Mouse (Mus musculus): ENCODE measurements around the gene Tshz3. TPM values are rescaled to one million over a fixed set of nuclear protein-coding genes. Genes with fewer than 3 reads are reported as not detected.

Gene Tshz3
- polyA plus RNA-seq (2014; fragmentation: Nextera tagmentation; extraction: Ambion mirVana): 38.2 and 55.9 TPM in 2 replicates

- 0% methylated on average over 29 of the region's 88 CpGs for WGBS
- peak; percentile 74 for ATAC-seq (ENCODE audit: low FRiP score)
- peak; percentile 75 for DNase-seq (ENCODE audit: low spot score)
These were observed at the start of gene Tshz3 for GRCm38 (mm10) chr7:36697856-36698588. Gene Tshz3 (plus strand): TSS chr7:36698118.

GRCm38 (mm10) chr7:36655931-36656330, 42.0 kb upstream of the Tshz3 start:
- ATAC-seq (ENCODE audit: low FRiP score) (no peak), DNase-seq (ENCODE audit: low spot score) (no peak)
- WGBS: 94% methylated on average over 4 of the region's 4 CpGs
- Histone ChIP-seq H3K9me3 (ENCODE audit: control insufficient read depth, low read length) (no peaks in the 10 kb centered on the region), H3K27ac (no peak overlapping the region), H3K9ac (no peak overlapping the region), H3K36me3 (replicated peaks; ENCODE audit: control insufficient read depth, insufficient read depth) (no peaks in the 10 kb centered on the region), H3K4me2 (replicated peaks) (no peak overlapping the region), H3K4me3 (replicated peaks; ENCODE audit: low read length) (no peak overlapping the region), H3K27me3 (ENCODE audit: control insufficient read depth, insufficient read depth, low read length) (no peaks in the 10 kb centered on the region), H3K4me1 (replicated peaks; ENCODE audit: control insufficient read depth, insufficient read depth, low read length) (no peaks in the 10 kb centered on the region)

More at GRCm38 (mm10) chr7:36697856-36698588, at the start of gene Tshz3:
- Histone ChIP-seq H3K27me3 (ENCODE audit: control insufficient read depth, insufficient read depth, low read length) (peaks cover 14% of the 10 kb centered on the region), H3K4me3 (replicated peaks; ENCODE audit: low read length) (peak within 1 kb of the TSS; percentile 79), H3K4me1 (replicated peaks; ENCODE audit: control insufficient read depth, insufficient read depth, low read length) (peaks cover 34% of the 10 kb centered on the region), H3K9ac (peak within 1 kb of the TSS; percentile 84), H3K27ac (peak within 1 kb of the TSS; percentile 91), H3K4me2 (replicated peaks) (peak within 1 kb of the TSS; percentile 98), H3K9me3 (ENCODE audit: control insufficient read depth, low read length) (no peaks in the 10 kb centered on the region), H3K36me3 (replicated peaks; ENCODE audit: control insufficient read depth, insufficient read depth) (0 out of 2 replicates have a peak, but pooled peaks cover 4% of the 10 kb centered on the region)

- Histone ChIP-seq H3K4me2 (replicated peaks) (no peak overlapping the region), H3K27ac (no peak overlapping the region), H3K36me3 (replicated peaks; ENCODE audit: control insufficient read depth, insufficient read depth) (no peaks in the 10 kb centered on the region), H3K4me3 (replicated peaks; ENCODE audit: low read length) (no peak overlapping the region), H3K27me3 (ENCODE audit: control insufficient read depth, insufficient read depth, low read length) (no peaks in the 10 kb centered on the region), H3K4me1 (replicated peaks; ENCODE audit: control insufficient read depth, insufficient read depth, low read length) (no peaks in the 10 kb centered on the region), H3K9me3 (ENCODE audit: control insufficient read depth, low read length) (no peaks in the 10 kb centered on the region), H3K9ac (no peak overlapping the region)
- ATAC-seq (ENCODE audit: low FRiP score) (no peak), DNase-seq (ENCODE audit: low spot score) (no peak)
These were observed 41.5 kb upstream of the Tshz3 start for GRCm38 (mm10) chr7:36656401-36656800.

- DNase-seq (ENCODE audit: low spot score) (no peak), ATAC-seq (ENCODE audit: low FRiP score) (no peak)
- Histone ChIP-seq H3K27me3 (ENCODE audit: control insufficient read depth, insufficient read depth, low read length) (no peaks in the 10 kb centered on the region), H3K9ac (no peak overlapping the region), H3K27ac (no peak overlapping the region), H3K4me3 (replicated peaks; ENCODE audit: low read length) (no peak overlapping the region), H3K9me3 (ENCODE audit: control insufficient read depth, low read length) (no peaks in the 10 kb centered on the region), H3K4me1 (replicated peaks; ENCODE audit: control insufficient read depth, insufficient read depth, low read length) (no peaks in the 10 kb centered on the region), H3K4me2 (replicated peaks) (no peak overlapping the region), H3K36me3 (replicated peaks; ENCODE audit: control insufficient read depth, insufficient read depth) (no peaks in the 10 kb centered on the region)
- 14% methylated on average over 5 of the region's 5 CpGs for WGBS
These were observed 39.6 kb upstream of the Tshz3 start for GRCm38 (mm10) chr7:36658331-36658730.

GRCm38 (mm10) chr7:36659265-36659664, 38.7 kb upstream of the Tshz3 start:
- no peaks in the 10 kb centered on the region for H3K4me1 ChIP-seq (replicated peaks; ENCODE audit: control insufficient read depth, insufficient read depth, low read length)
- no peak overlapping the region for H3K4me3 ChIP-seq (replicated peaks; ENCODE audit: low read length)
- no peaks in the 10 kb centered on the region for H3K27me3 ChIP-seq (ENCODE audit: control insufficient read depth, insufficient read depth, low read length)
- ATAC-seq (ENCODE audit: low FRiP score): no peak
- no peak overlapping the region for H3K9ac ChIP-seq
- no peak overlapping the region for H3K4me2 ChIP-seq (replicated peaks)
- 87% methylated on average over 7 of the region's 7 CpGs for WGBS
- no peaks in the 10 kb centered on the region for H3K36me3 ChIP-seq (replicated peaks; ENCODE audit: control insufficient read depth, insufficient read depth)
- no peaks in the 10 kb centered on the region for H3K9me3 ChIP-seq (ENCODE audit: control insufficient read depth, low read length)
- no peak for DNase-seq (ENCODE audit: low spot score)
- H3K27ac ChIP-seq: no peak overlapping the region

GRCm38 (mm10) chr7:36660654-36661053, 37.3 kb upstream of the Tshz3 start:
- Histone ChIP-seq H3K36me3 (replicated peaks; ENCODE audit: control insufficient read depth, insufficient read depth) (no peaks in the 10 kb centered on the region), H3K27ac (no peak overlapping the region), H3K4me3 (replicated peaks; ENCODE audit: low read length) (no peak overlapping the region), H3K9ac (no peak overlapping the region), H3K9me3 (ENCODE audit: control insufficient read depth, low read length) (no peaks in the 10 kb centered on the region), H3K4me2 (replicated peaks) (no peak overlapping the region), H3K4me1 (replicated peaks; ENCODE audit: control insufficient read depth, insufficient read depth, low read length) (no peaks in the 10 kb centered on the region), H3K27me3 (ENCODE audit: control insufficient read depth, insufficient read depth, low read length) (no peaks in the 10 kb centered on the region)
- WGBS: 79% methylated on average over 9 of the region's 9 CpGs
- DNase-seq (ENCODE audit: low spot score): no peak
- ATAC-seq (ENCODE audit: low FRiP score): no peak

GRCm38 (mm10) chr7:36663431-36663830, 34.5 kb upstream of the Tshz3 start:
- no peaks in the 10 kb centered on the region for H3K4me1 ChIP-seq (replicated peaks; ENCODE audit: control insufficient read depth, insufficient read depth, low read length)
- H3K4me2 ChIP-seq (replicated peaks): no peak overlapping the region
- no peaks in the 10 kb centered on the region for H3K27me3 ChIP-seq (ENCODE audit: control insufficient read depth, insufficient read depth, low read length)
- H3K9me3 ChIP-seq (ENCODE audit: control insufficient read depth, low read length): no peaks in the 10 kb centered on the region
- no peak overlapping the region for H3K9ac ChIP-seq
- DNase-seq (ENCODE audit: low spot score) (no peak), ATAC-seq (ENCODE audit: low FRiP score) (no peak)
- no peak overlapping the region for H3K27ac ChIP-seq
- no peak overlapping the region for H3K4me3 ChIP-seq (replicated peaks; ENCODE audit: low read length)
- H3K36me3 ChIP-seq (replicated peaks; ENCODE audit: control insufficient read depth, insufficient read depth): no peaks in the 10 kb centered on the region
- WGBS: 81% methylated on average over 7 of the region's 7 CpGs

GRCm38 (mm10) chr7:36667767-36668166, 30.2 kb upstream of the Tshz3 start:
- Histone ChIP-seq H3K27me3 (ENCODE audit: control insufficient read depth, insufficient read depth, low read length) (no peaks in the 10 kb centered on the region), H3K9ac (no peak overlapping the region), H3K36me3 (replicated peaks; ENCODE audit: control insufficient read depth, insufficient read depth) (no peaks in the 10 kb centered on the region), H3K4me2 (replicated peaks) (no peak overlapping the region), H3K4me3 (replicated peaks; ENCODE audit: low read length) (no peak overlapping the region), H3K4me1 (replicated peaks; ENCODE audit: control insufficient read depth, insufficient read depth, low read length) (no peaks in the 10 kb centered on the region), H3K9me3 (ENCODE audit: control insufficient read depth, low read length) (no peaks in the 10 kb centered on the region), H3K27ac (no peak overlapping the region)
- no peak for ATAC-seq (ENCODE audit: low FRiP score)
- DNase-seq (ENCODE audit: low spot score): no peak
- 69% methylated on average over 5 of the region's 5 CpGs for WGBS

- no peak for DNase-seq (ENCODE audit: low spot score)
- WGBS: 16% methylated on average over 8 of the region's 8 CpGs
These were observed 19.9 kb upstream of the Tshz3 start for GRCm38 (mm10) chr7:36678031-36678430.

More at GRCm38 (mm10) chr7:36678031-36678430, 19.9 kb upstream of the Tshz3 start:
- no peak overlapping the region for H3K4me2 ChIP-seq (replicated peaks)
- H3K27ac ChIP-seq: no peak overlapping the region
- H3K4me1 ChIP-seq (replicated peaks; ENCODE audit: control insufficient read depth, insufficient read depth, low read length): peaks cover 18% of the 10 kb centered on the region; the same call in 1 of the 2 replicates
- peaks cover 20% of the 10 kb centered on the region; the same call in 1 of the 2 replicates for H3K27me3 ChIP-seq (ENCODE audit: control insufficient read depth, insufficient read depth, low read length)
- no peak overlapping the region for H3K9ac ChIP-seq
- no peak for ATAC-seq (ENCODE audit: low FRiP score)
- H3K36me3 ChIP-seq (replicated peaks; ENCODE audit: control insufficient read depth, insufficient read depth): no peaks in the 10 kb centered on the region
- H3K9me3 ChIP-seq (ENCODE audit: control insufficient read depth, low read length): no peaks in the 10 kb centered on the region
- no peak overlapping the region for H3K4me3 ChIP-seq (replicated peaks; ENCODE audit: low read length)
